Mouse (Mus musculus) left cerebral cortex, postnatal 14 days (tissue): ENCODE measurements around the gene Kcnip3. TPM values are rescaled to one million over a fixed set of nuclear protein-coding genes. Genes with fewer than 3 reads are reported as not detected.

Source experiments
- DNase-seq, 2 experiments: peaks; one replicate each; pipeline ENCODE4 v3.0.0; 2021 to 2022; ENCODE audit warnings: low spot score in 2 of 2, mixed read lengths in 1 of 2
- intact Hi-C: fragments of 180-260 bp; cut with DNase I; formaldehyde crosslinking; loops from one replicate; pipeline ENCODE4 v1.15.1; 2025
- long read RNA-seq, 2 experiments: library from polyadenylated mRNA; stranded (forward); transcript quantifications; one replicate each; pipeline ENCODE4 v2.0.0; 2021
- total RNA-seq, 2 experiments: library from RNA; stranded (reverse); gene quantifications; 2 replicates each; pipeline ENCODE4 v1.2.3; 2021

Kcnip3 gene
- 10 to 100 TPM; 81.4 to 96.2 TPM for total RNA-seq
- long read RNA-seq, experiment 1, transcript Kcnip3-203 (9 exons, 2,732 nt) = major isoform, 86 of 125 reads
- long read RNA-seq, experiment 1, transcript Kcnip3-201 (9 exons, 2,728 nt) = minor isoform, 13 of 125 reads
- long read RNA-seq, experiment 1, partial matches to known transcripts = 7 of 125 reads
- long read RNA-seq, experiment 1, other reads (novel, unspliced or antisense) = 19 of 125 reads
- long read RNA-seq, experiment 2, transcript Kcnip3-201 (9 exons, 2,728 nt) = minor isoform, 12 of 100 reads
- long read RNA-seq, experiment 2, transcript Kcnip3-203 (9 exons, 2,732 nt) = major isoform, 58 of 100 reads
- long read RNA-seq, experiment 2, partial matches to known transcripts = 4 of 100 reads
- long read RNA-seq, experiment 2, other reads (novel, unspliced or antisense) = 22 of 100 reads

DNA sequence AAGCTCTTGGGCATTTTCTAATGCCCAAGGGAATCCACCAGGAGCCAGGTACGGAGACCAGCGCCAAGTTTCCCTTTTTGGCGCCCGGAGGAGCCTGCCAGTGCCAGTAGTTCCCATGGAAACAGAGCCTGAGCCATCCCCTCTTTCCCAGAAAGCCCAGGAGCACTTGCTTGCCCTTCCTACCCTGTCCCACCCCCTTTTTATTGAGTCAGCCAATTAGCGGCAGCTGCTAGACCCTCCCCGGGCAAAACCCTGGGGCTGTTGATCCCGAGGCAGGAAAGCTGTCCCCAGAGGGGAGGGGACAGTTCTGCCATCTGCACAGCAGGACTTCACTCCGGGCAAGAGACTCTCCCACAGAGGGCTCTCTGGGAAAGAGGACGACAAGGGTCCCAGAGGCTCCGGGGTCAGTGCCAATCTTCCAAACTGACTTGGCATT is at the start of gene Kcnip3:
Kcnip3 (minus strand) TSS at position 89 of the 436 bp plus-strand sequence.
- intact Hi-C loops = no loop called here
- DNase-seq = peak; percentile 74 to 81

DNA sequence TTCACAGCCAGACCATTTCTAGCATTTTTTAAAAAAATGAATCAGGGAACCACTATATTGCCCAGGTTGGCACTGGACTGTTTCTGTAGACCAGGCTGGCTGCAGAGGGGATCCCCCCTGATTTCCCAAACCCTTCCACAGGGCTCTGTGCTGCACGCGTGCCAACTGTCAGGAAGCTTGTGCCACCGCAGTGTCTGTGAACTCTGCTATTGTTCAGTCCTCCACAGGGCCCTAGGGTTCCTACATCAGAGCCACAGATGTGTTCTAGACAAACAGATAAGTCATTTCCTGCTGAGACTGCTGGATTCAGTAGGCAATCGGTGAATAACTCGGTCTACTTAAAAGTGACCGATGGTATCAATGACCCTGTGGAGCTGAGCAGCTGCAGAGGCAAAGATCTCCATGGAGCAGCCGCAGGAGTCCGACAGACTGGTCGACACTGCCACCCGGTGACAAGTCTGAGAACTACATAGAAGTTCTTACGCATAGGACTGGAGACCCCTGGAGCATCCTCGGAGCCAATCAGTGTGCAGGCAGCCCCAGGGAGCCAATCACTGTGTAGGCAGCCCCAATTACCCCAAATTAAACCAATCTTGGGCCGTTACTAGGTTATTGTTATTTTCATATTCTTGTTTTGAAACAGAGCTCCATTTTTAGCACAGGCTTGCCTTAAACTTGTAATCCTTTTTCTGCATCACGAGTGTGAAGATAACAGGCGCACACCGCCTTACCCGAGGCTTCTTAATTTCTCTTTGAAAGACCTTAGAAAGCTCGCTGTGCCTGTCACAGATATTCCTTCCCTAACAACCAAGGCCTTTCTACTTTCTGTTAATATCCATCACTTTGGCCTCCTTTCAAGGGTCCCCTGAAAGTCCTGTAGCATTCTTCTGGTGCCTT is 37.4 kb upstream of the Kcnip3 start:
- peak; percentile 98 for DNase-seq
- intact Hi-C loops = loop anchor here (1.0 to 5.0 kb wide), 3 partner anchors 52 to 197 kb away; partner anchors contain the start of gene Adra2b

DNA sequence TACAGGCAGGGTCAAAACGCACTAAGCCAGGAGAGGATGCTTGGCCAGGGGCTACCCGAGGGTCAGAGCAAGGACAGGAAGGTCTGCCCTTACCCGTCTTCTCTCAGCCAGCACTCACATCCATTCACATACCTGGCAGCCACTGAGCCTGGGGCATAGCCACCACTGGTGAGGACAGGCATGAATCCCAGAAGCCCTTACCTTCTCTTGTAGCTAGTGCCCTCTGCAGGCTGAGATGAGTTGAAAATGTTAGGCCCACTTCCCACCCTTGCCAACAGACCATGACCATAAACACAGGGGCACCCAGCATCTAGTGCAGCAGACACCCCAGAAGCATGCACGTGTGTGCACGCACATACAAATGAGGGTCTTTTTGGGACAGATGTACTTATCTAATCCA is 29.2 kb upstream of the Kcnip3 start:
- intact Hi-C loops = loop anchor here (2.0 to 5.0 kb wide), 2 partner anchors 44 to 104 kb away; no protein-coding TSS in a partner anchor
- DNase-seq = peak; percentile 59 to 60

DNA sequence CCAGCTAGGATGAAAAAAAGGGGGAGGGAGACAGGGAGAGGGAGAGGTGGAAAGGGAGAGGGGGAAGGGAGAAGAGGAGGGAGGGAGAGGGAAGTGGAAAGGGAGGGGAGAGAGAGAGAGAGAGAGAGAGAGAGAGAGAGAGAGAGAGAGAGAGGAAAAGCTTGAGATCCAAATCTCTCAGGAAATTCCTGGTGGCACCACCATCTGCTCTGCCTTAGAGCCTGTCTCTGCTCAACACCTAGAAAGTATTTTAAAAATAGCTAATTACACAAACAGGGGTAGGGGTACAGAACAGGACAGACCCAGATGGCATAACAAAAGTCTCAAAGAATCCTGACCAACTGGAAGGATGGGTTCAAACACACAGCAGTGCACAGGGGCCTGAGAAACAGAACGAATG is 28.6 kb upstream of the Kcnip3 start:
- intact Hi-C loops = loop anchor here (2.0 to 5.0 kb wide), 2 partner anchors 44 to 103 kb away; no protein-coding TSS in a partner anchor
- no peak for DNase-seq

DNA sequence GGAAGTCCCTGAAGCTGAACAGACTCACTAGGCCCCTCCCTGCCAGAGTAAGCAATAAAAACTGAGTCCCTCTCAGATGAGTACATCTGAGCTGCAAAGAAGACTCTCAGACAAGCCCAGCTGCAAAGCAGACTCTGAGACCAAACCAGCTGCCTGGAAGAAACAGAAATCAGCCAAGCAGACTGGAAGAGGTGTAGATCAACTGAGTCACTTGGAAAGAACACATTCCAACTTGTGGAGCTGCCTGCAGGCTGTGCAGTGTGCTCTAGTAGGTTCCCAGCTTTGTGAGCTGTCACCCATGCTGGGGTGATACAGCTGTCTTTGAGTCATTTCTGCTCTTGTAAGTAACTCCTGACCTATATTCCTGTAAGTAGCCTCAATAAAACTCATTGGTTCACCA is 27.8 kb upstream of the Kcnip3 start:
- no peak for DNase-seq
- intact Hi-C loops = loop anchor here (2.0 to 5.0 kb wide), 2 partner anchors 43 to 102 kb away; no protein-coding TSS in a partner anchor

DNA sequence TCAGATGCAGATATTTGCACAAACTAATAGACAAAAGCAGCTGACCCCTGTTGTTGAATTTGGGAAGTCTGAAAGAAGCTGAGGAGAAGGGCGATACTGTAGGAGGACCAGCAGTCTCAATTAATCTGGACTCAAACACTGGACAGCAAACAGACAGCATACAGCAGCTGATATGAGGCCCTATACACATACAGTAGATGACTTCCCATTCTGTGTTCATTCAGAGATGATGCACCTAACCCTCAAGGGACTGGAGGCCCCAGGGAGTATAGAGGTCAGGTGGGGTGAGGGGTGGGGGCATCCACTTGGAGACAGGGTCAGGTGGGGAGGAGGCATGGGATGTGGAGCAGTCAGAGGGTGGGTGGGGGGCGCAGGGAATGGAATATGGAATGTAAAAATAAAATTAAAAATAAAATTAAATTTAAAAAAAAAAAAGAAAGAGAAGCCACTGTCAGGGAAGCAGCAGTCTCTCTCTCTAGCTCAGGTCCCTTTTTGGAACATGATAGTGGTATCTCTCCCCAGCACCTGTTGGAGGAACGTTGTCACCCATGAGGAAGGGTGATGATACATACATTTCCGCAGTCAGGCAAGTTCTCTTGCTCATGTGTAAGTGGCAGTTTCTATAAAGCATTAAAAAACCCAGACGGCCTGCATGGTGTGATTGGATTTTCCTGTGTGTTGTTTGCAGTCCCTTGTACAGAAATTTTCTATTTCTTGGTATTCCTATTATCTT is 26.6 kb upstream of the Kcnip3 start:
- intact Hi-C loops = no loop called here
- no peak for DNase-seq

DNA sequence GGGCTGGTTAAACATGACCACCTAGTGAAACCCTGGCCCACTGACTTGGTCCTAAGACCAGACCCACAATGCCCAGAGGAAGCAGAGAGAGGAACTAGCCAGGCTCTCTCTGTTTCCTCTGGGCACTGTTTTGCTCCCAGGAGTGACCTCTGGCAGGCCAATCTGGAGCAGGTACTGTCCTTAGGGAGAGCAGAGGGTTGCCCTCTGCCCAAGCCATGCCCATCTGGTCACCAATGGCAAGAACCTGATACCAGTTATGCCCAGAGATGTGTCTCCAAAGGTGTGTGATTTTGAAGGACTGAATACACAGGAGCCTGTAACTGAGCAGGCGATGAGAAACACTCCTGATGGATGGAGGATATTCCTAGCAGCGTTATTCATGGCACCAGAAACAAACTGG is 19.8 kb upstream of the Kcnip3 start:
- DNase-seq = no peak

DNA sequence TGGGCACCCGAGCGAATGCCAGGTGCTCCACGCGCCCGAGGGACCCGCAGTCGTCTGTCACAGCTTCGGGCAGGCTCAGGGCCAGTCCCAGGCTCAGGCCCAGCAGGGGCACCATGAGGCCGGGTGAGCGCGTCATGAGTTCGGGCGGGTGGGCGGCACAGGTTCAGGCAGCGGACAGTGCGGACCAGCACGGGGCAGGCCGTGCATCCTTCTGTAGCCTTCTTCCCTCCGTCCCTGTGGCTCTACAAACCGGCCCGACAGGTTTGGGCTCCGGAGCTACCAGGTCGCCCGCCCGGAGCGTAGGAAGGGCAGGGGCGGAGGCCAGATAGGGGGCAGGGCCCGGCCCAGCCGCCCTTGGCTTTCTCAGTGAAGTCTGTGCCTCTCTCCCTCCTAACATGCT is 19.3 kb upstream of the Kcnip3 start, which contains the start of gene Prom2:
Prom2 (minus strand) TSS at position 283 of the 400 bp plus-strand sequence.
- DNase-seq = no peak
- intact Hi-C loops = no loop called here

More for the DNA sequence above, 19.8 kb upstream of the Kcnip3 start:
- intact Hi-C loops = no loop called here

DNA sequence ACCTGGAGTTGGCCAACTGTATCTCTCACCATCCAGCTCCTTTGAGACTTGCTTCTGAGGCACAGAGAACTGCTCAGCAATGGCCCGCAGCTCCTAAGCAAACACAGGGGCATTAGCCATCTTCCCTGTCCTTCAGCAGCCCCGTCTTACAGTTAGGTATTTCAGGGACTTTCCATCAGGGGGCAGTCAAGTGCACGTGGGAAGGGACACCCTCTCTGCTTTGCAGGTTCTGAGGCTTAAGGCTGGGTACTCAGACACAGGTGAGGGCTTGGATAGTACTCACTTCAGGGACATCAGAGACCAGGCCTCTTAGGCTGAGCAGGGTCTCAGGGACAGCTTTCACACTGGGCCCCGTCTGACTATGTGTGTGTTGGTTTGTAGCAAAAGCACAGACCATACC is 17.6 kb upstream of the Kcnip3 start:
- peak in 1 of 2 experiments; percentile 44 for DNase-seq

DNA sequence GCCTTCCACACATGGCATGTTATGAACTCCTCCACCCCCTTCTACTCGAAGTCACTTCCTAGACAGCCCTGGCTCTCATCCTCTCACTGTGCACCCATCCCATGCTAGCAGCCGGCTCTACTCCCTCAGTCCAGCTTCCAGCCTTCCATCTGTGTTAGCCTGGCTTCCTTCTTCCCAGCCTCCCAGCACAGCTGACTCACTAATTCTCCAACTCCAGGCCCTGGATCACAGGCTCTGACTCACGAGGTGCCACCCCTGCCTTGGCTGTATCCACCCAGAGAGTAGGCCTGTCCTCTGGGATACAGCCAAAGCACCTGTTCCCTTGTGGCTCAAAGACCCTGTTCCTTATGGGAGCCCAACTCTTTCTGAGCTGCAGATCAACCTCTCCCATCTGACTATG is 15.7 kb upstream of the Kcnip3 start:
- peak in 1 of 2 experiments; percentile 30 for DNase-seq

More for the DNA sequence above, 17.6 kb upstream of the Kcnip3 start:
- intact Hi-C loops = no loop called here

DNA sequence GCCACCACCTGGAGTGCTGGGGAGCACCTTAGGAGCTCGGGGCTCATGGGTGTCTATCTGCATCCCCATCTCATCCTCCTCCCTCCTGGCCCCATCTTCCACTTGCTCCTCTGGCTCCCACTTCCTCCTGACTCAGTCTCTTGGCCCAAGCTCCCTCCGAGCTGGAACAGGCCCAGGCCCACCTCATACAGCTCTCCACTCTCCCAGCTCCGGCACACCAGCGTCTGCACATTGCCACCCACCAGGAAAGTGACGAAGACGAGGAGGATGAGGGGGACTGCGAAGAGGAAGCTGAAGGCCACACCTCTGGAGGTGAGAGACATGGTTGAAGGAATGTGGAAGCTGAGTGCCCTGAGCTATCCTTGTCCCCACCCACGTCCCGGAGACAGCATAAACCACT is 13.5 kb upstream of the Kcnip3 start:
- peak; percentile 38 to 69 for DNase-seq
- intact Hi-C loops = no loop called here

More for the DNA sequence above, 15.7 kb upstream of the Kcnip3 start:
- intact Hi-C loops = no loop called here

DNA sequence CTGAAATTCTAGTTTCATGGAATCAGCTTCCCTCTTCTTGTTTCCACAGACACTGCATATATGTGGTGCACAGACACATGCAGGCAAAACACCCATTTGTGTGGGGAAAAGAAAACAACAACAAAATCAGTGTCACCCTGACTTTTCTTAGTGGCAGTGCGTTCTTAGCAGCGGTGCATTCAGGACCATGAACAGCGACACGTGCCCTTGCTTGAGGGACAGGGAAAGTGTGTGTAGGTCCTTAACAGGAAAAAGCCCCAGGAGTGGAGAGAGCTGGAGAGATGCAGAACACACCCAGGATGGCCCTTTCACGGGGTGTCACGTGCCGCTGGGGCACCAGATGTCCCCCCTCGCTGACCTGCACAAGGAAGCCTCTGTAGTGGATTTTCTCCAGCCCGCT is 10.5 kb upstream of the Kcnip3 start:
- no peak for DNase-seq
- intact Hi-C loops = no loop called here

DNA sequence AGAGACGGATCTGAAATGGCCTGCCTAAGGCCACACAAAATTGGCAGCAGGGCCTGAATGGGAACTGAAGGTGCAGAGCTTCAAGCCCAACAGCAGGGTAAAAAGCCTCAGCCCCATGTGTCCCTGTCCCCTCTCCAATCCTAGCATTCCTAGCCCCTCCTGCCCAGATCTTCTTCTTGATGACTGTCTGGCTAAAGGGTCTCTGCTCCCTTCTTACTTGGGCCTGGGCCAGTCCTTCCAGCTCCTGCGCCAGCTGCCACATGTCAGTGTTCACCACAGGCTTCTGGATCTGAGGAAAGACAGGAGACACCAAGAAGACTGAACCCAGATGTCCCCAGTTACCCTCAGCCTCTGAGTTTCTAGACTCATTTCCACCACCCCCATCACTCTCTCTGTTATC is 9.7 kb upstream of the Kcnip3 start:
- intact Hi-C loops = no loop called here

DNA sequence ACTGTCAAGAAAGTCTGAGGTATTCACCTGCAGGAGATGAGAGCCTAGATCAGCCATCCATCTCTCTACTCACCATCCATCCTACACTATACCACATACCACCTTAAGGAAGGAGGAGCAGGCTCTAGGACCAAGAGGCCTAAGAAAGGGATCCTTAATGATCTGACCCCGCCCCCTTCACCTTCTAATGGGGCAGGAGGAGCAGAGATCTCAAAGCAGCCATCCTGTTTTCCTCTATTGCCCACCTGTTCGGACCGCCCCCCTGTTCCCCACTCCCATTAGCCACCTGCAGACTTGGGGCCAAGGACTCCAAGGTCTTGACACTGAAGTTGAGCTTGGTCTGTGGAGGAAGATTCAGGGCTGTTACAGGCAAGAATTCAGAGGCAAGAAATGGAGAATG is 8.5 kb upstream of the Kcnip3 start:
- intact Hi-C loops = no loop called here
- no peak for DNase-seq

More for the DNA sequence above, 9.7 kb upstream of the Kcnip3 start:
- no peak for DNase-seq

DNA sequence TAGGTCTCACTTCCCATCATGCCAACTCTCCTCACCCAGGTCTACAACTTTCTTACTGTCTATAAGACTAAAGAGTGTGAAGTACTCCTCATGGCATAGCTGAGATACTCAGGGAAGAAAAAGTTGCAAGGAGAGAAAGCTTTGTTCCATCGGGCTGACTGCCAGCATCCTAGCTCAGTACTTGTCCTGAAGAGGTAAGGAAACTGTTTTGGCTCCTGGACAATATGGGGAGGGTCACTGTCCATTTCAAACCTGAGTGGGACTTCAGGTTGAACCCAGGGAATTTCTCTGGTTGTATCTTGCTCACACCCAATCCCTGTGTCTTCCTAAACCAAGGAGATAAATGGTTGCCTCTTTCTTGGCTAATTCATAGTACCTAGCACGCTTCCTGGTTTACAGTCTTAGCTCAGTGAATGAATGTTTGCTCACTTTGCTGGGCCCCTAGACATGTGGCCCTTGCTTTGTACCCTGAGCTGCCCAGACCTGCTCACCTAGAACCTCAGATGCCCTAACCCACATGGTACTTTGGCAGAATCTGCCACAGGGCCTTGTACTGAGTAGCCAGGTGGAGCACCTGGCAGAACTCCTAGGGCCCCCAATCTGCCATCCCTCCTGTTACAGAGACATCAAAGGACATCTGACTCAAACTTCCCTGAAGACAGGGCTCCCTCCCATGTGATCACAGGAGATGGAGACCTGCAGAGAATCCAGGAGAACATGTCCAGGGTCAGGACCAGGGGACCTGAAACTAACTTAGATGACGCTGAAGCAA is 3.3 kb upstream of the Kcnip3 start:
- intact Hi-C loops = no loop called here
- DNase-seq = no peak

DNA sequence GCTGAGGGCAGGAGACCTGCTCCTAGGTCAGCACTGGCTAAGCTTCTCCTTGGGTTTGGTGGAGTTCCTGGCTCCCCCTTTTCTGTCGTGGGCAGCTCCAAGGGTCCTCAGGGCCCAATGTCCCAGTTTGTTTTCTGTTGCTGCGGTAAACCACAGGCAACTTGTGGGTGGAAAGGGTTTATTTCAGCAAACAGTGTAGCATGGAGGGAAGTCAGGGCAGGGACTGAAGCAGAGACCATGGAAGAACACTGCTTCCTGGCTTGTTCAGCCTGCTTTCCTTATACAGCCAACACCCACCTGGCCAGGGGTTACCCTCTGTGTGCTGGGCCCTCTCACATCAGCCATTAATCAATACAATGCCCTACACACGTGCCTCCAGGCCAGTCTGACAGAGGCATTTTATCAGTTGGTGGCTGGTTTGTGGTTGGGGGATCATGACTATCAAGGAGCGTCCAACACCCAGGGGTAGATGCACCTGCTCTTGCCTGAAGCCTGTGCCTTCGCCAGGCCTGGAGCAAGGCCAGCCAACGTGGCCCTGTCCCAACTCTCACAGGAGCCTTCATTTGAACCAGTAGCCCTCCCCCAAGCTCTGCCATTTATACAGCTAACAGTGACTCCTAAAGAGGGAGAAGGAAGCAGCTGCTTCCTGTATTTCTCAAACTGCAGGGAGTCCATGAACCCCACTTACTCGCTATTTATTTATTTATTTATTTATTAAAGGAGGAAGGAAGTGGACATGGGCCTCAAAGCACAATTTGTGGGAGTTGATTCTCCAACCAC is 2.2 kb upstream of the Kcnip3 start:
- no peak for DNase-seq
- intact Hi-C loops = no loop called here

DNA sequence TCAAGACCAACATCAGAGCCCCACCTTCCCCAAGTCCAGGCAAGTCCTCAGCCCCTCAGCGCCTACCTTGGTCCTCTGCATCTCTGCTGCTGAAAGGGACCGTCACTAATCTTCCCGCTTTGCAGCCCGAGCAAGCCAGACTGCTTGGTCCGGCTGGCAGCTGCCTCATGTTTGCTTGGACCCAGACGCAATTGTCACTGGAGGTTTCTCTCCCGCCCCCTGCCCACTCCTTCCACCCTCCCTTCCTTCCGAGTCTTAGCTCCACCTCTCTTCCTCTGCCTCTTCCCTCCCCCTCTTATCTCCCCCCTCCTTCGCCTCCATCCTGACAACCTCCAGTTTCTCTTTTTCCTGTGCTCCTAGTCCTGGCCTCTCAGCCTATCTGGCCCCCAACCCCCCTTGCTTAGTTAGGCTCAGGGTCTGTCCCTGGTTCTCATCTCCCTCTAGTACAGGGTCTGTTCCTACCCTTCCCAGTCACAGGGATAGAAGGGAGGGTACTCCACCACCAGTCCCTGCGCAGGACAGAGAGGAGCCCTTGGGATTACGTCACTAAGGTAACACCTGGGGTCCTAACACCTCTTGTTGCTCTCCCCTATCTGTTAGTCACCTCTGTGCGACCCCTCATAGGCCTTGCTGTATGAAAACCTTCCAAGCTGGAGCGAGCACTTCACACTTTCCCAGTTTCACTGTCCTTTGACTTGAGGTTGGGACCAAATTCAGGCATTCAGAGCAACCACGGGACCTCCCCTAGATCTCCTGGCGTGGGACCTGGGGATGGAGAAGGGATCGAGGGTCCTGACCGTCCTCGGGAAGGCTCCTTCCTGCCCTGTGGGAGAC is 505 bp downstream of the Kcnip3 start:
- DNase-seq = peak; percentile 75 to 87
- intact Hi-C loops = no loop called here
